Mouse (Mus musculus) liver, embryonic 11.5 days (tissue): Measurements from ENCODE around the gene Endod1. TPM values are rescaled to one million over a fixed set of nuclear protein-coding genes. Genes with fewer than 3 reads are reported as not detected.

Experiments
- ATAC-seq: fragments of 200-750 bp; cut with Nextera tagmentation; replicated peaks from 2 replicates; pipeline ENCODE4 v1.8.0; 2017; ENCODE audit warnings: moderate number of reproducible peaks, mild to moderate bottlenecking, moderate TSS enrichment, moderate library complexity; ENCODE audit not compliant: low FRiP score
- DNase-seq: peaks from one replicate; pipeline ENCODE4 v3.0.0-alpha.2; 2017; ENCODE audit warnings: low spot score
- H3K27ac ChIP-seq: fragments of 300-500 bp; sonication (generic); 2 replicates; pipeline ENCODE4 v1.5.1; 2014; ENCODE audit warnings: mild to moderate bottlenecking, low read depth, low read length, control low read depth
- H3K27me3 ChIP-seq: fragments of 300-500 bp; sonication (generic); replicated peaks from 2 replicates; pipeline ENCODE4 v1.6.1; 2014; ENCODE audit warnings: low read length, mixed read lengths; ENCODE audit not compliant: control insufficient read depth, insufficient read depth
- H3K36me3 ChIP-seq: fragments of 300-500 bp; sonication (generic); 2 replicates; pipeline ENCODE4 v1.6.1; 2014; ENCODE audit warnings: mild to moderate bottlenecking, low read length, moderate library complexity, mixed read lengths; ENCODE audit not compliant: control insufficient read depth, insufficient read depth
- H3K4me1 ChIP-seq: fragments of 300-500 bp; sonication (generic); replicated peaks from 2 replicates; pipeline ENCODE4 v1.6.1; 2014; ENCODE audit warnings: low read length, mixed read lengths; ENCODE audit not compliant: control insufficient read depth, insufficient read depth
- H3K4me2 ChIP-seq: fragments of 300-500 bp; sonication (generic); 2 replicates; pipeline ENCODE4 v1.6.1; 2014; ENCODE audit warnings: mild to moderate bottlenecking, control low read depth, moderate library complexity
- H3K4me3 ChIP-seq: fragments of 300-500 bp; sonication (generic); 2 replicates; pipeline ENCODE4 v1.5.1; 2014; ENCODE audit warnings: low read depth, low read length, control low read depth
- H3K9ac ChIP-seq: fragments of 300-500 bp; sonication (generic); 2 replicates; pipeline ENCODE4 v1.6.1; 2014; ENCODE audit warnings: low read depth, low read length, control low read depth
- H3K9me3 ChIP-seq: fragments of 300-500 bp; sonication (generic); 2 replicates; pipeline ENCODE4 v1.6.1; 2016; ENCODE audit warnings: low read length, inconsistent platforms, mixed read lengths; ENCODE audit not compliant: control insufficient read depth
- WGBS: fragments of 180-500 bp; shearing (Covaris S2); extraction: QIAGEN DNeasy Blood & Tissue Kit; methylation state at CpG from one replicate; pipeline ENCODE4 v1.1.7; 2014; 5-methylcytosine and 5-hydroxymethylcytosine counted together
- polyA plus RNA-seq: library from polyadenylated mRNA; unstranded; fragments of >200 nt; fragmentation: Nextera tagmentation; extraction: Ambion mirVana; gene quantifications from 2 replicates; pipeline ENCODE4 v1.2.1, GENCODE M21; 2014

Gene Endod1
- polyA plus RNA-seq = 19.4 and 20.3 TPM in 2 replicates

GRCm38 (mm10) chr9:14381353-14382055 is at the start of gene Endod1:
TSS of gene Endod1 (minus strand) at chr9:14381507.
- peak within 1 kb of the TSS; percentile 86 for H3K9ac ChIP-seq
- peak within 1 kb of the TSS; percentile 98 for H3K4me2 ChIP-seq
- H3K4me3 ChIP-seq = peak within 1 kb of the TSS; percentile 78
- ATAC-seq (peak; percentile 64), DNase-seq (peak; percentile 31)
- peaks cover 11% of the 10 kb centered on the region for H3K4me1 ChIP-seq
- H3K27ac ChIP-seq = peak within 1 kb of the TSS; percentile 81
- no peaks in the 10 kb centered on the region for H3K36me3 ChIP-seq
- no peaks in the 10 kb centered on the region for H3K9me3 ChIP-seq
- WGBS = 7% methylated on average over 8 of the region's 8 CpGs
- no peaks in the 10 kb centered on the region for H3K27me3 ChIP-seq

- no peaks in the 10 kb centered on the region for H3K9me3 ChIP-seq
- H3K4me1 ChIP-seq = no peaks in the 10 kb centered on the region; the same call in 1 of the 2 replicates
- 69% methylated on average over 5 of the region's 5 CpGs for WGBS
- H3K4me2 ChIP-seq = no peak overlapping the region
- no peak overlapping the region for H3K9ac ChIP-seq
- H3K27ac ChIP-seq = no peak overlapping the region
- no peaks in the 10 kb centered on the region for H3K36me3 ChIP-seq
- no peak for ATAC-seq
- DNase-seq = no peak
- H3K27me3 ChIP-seq = no peaks in the 10 kb centered on the region
- H3K4me3 ChIP-seq = no peak overlapping the region
Measured at GRCm38 (mm10) chr9:14409153-14409552, 27.8 kb upstream of the Endod1 start.

GRCm38 (mm10) chr9:14408044-14408443 is 26.7 kb upstream of the Endod1 start:
- no peak for DNase-seq
- Histone ChIP-seq H3K9ac (no peak overlapping the region), H3K27me3 (no peaks in the 10 kb centered on the region), H3K4me3 (no peak overlapping the region), H3K4me2 (no peak overlapping the region), H3K4me1 (no peaks in the 10 kb centered on the region; the same call in 1 of the 2 replicates), H3K27ac (no peak overlapping the region), H3K9me3 (no peaks in the 10 kb centered on the region), H3K36me3 (no peaks in the 10 kb centered on the region)
- peak; percentile 43; the same call in 1 of the 2 replicates for ATAC-seq
- 35% methylated on average over 4 of the region's 4 CpGs for WGBS

- Histone ChIP-seq H3K4me3 (no peak overlapping the region), H3K4me1 (no peaks in the 10 kb centered on the region; the same call in 1 of the 2 replicates), H3K4me2 (no peak overlapping the region), H3K36me3 (no peaks in the 10 kb centered on the region), H3K27me3 (no peaks in the 10 kb centered on the region), H3K9ac (no peak overlapping the region), H3K9me3 (no peaks in the 10 kb centered on the region), H3K27ac (no peak overlapping the region)
- DNase-seq (no peak), ATAC-seq (no peak)
- 55% methylated on average over 1 of the region's 1 CpGs for WGBS
Measured at GRCm38 (mm10) chr9:14406056-14406455, 24.7 kb upstream of the Endod1 start.

- no peaks in the 10 kb centered on the region for H3K27me3 ChIP-seq
- H3K9me3 ChIP-seq = no peaks in the 10 kb centered on the region
- no peak overlapping the region for H3K9ac ChIP-seq
- WGBS = 81% methylated on average over 1 of the region's 1 CpGs
- no peaks in the 10 kb centered on the region for H3K4me1 ChIP-seq
- no peak for ATAC-seq
- no peak overlapping the region for H3K4me2 ChIP-seq
- H3K36me3 ChIP-seq = no peaks in the 10 kb centered on the region
- no peak overlapping the region for H3K27ac ChIP-seq
- H3K4me3 ChIP-seq = no peak overlapping the region
- DNase-seq = no peak
Measured at GRCm38 (mm10) chr9:14402099-14402498, 20.8 kb upstream of the Endod1 start.

- no peaks in the 10 kb centered on the region for H3K36me3 ChIP-seq
Measured at GRCm38 (mm10) chr9:14400392-14400791, 19.1 kb upstream of the Endod1 start.

GRCm38 (mm10) chr9:14398946-14399345 is 17.6 kb upstream of the Endod1 start:
- no peak overlapping the region for H3K9ac ChIP-seq
- H3K9me3 ChIP-seq = no peaks in the 10 kb centered on the region
- 74% methylated on average over 1 of the region's 1 CpGs for WGBS
- no peaks in the 10 kb centered on the region for H3K27me3 ChIP-seq
- DNase-seq (no peak), ATAC-seq (no peak)
- H3K36me3 ChIP-seq = no peaks in the 10 kb centered on the region
- no peak overlapping the region for H3K4me3 ChIP-seq
- no peaks in the 10 kb centered on the region for H3K4me1 ChIP-seq
- H3K27ac ChIP-seq = no peak overlapping the region
- no peak overlapping the region for H3K4me2 ChIP-seq

More at GRCm38 (mm10) chr9:14400392-14400791, 19.1 kb upstream of the Endod1 start:
- no peak overlapping the region for H3K9ac ChIP-seq
- no peaks in the 10 kb centered on the region for H3K4me1 ChIP-seq
- no peaks in the 10 kb centered on the region for H3K9me3 ChIP-seq
- H3K4me3 ChIP-seq = no peak overlapping the region
- WGBS = 73% methylated on average over 5 of the region's 5 CpGs
- no peak for DNase-seq
- H3K4me2 ChIP-seq = no peak overlapping the region
- ATAC-seq = no peak
- no peak overlapping the region for H3K27ac ChIP-seq
- H3K27me3 ChIP-seq = no peaks in the 10 kb centered on the region

GRCm38 (mm10) chr9:14398084-14398483 is 16.8 kb upstream of the Endod1 start:
- WGBS = 52% methylated on average over 1 of the region's 1 CpGs
- H3K4me1 ChIP-seq = no peaks in the 10 kb centered on the region
- no peaks in the 10 kb centered on the region for H3K9me3 ChIP-seq
- DNase-seq (no peak), ATAC-seq (no peak)
- no peaks in the 10 kb centered on the region for H3K36me3 ChIP-seq
- no peak overlapping the region for H3K27ac ChIP-seq
- H3K9ac ChIP-seq = no peak overlapping the region
- no peak overlapping the region for H3K4me3 ChIP-seq
- no peaks in the 10 kb centered on the region for H3K27me3 ChIP-seq
- H3K4me2 ChIP-seq = no peak overlapping the region

GRCm38 (mm10) chr9:14397449-14397819 is 16.1 kb upstream of the Endod1 start:
- no peak for DNase-seq
- Histone ChIP-seq H3K27me3 (no peaks in the 10 kb centered on the region), H3K36me3 (no peaks in the 10 kb centered on the region), H3K4me1 (no peaks in the 10 kb centered on the region), H3K4me3 (no peak overlapping the region), H3K27ac (no peak overlapping the region), H3K4me2 (no peak overlapping the region), H3K9ac (no peak overlapping the region), H3K9me3 (no peaks in the 10 kb centered on the region)
- 82% methylated on average over 6 of the region's 6 CpGs for WGBS
- ATAC-seq = peak; percentile 27
